Mouse (Mus musculus): ENCODE measurements around the gene Olfr1121. TPM values are rescaled to one million over a fixed set of nuclear protein-coding genes. Genes with fewer than 3 reads are reported as not detected.
"Not testable (repeated sequence)": the region's sequence is repeated elsewhere in the genome, so short reads cannot be mapped to it uniquely, and the experiment has no call there.

Gene Olfr1121
- polyA plus RNA-seq (2015; fragmentation: Nextera tagmentation; extraction: Ambion mirVana) = not detected in 2 replicates

GRCm38 (mm10) chr2:87369595-87369994 is at the start of gene Olfr1121:
Gene Olfr1121, plus strand, starts transcription at chr2:87369895.
- no peak for TF ChIP-seq CTCF (IDR thresholded peaks at IDR 0.05; ENCODE audit: low read depth)
- TF ChIP-seq EP300 (optimal IDR thresholded peaks at IDR 0.05) = no peak
- no peak within 1 kb of the TSS for H3K27ac ChIP-seq (replicated peaks)
- DNase-seq (ENCODE audit: low spot score) (no peak), ATAC-seq (ENCODE audit: low FRiP score, low TSS enrichment) (no peak)
- H3K9ac ChIP-seq (ENCODE audit: low read length) = no peak within 1 kb of the TSS
- H3K9me3 ChIP-seq (ENCODE audit: control insufficient read depth, low read length) = no peaks in the 10 kb centered on the region
- no peak within 1 kb of the TSS for H3K4me3 ChIP-seq (ENCODE audit: low read depth, low read length)
- no peak within 1 kb of the TSS for H3K4me2 ChIP-seq (replicated peaks; ENCODE audit: low read depth)
- no peaks in the 10 kb centered on the region for H3K36me3 ChIP-seq (ENCODE audit: control insufficient read depth, insufficient read depth, low read length)
- no peaks in the 10 kb centered on the region for H3K4me1 ChIP-seq (replicated peaks; ENCODE audit: control insufficient read depth, insufficient read depth)
- H3K27me3 ChIP-seq (ENCODE audit: control insufficient read depth, insufficient read depth, low read length) = no peaks in the 10 kb centered on the region
- 21% methylated on average over 1 of the region's 1 CpGs for WGBS

- H3K4me3 ChIP-seq (ENCODE audit: low read depth, low read length) = no peak within 1 kb of the TSS
- H3K27me3 ChIP-seq (ENCODE audit: control insufficient read depth, insufficient read depth, low read length) = no peaks in the 10 kb centered on the region
- no peak for ATAC-seq (ENCODE audit: low FRiP score, low TSS enrichment)
- no peak within 1 kb of the TSS for H3K9ac ChIP-seq (ENCODE audit: low read length)
- no peak for TF ChIP-seq CTCF (IDR thresholded peaks at IDR 0.05; ENCODE audit: low read depth)
- TF ChIP-seq EP300 (optimal IDR thresholded peaks at IDR 0.05) = no peak
- no peak within 1 kb of the TSS for H3K4me2 ChIP-seq (replicated peaks; ENCODE audit: low read depth)
- no peak for DNase-seq (ENCODE audit: low spot score)
- H3K36me3 ChIP-seq (ENCODE audit: control insufficient read depth, insufficient read depth, low read length) = no peaks in the 10 kb centered on the region
- H3K27ac ChIP-seq (replicated peaks) = no peak within 1 kb of the TSS
- WGBS = 48% methylated on average over 2 of the region's 2 CpGs
- H3K4me1 ChIP-seq (replicated peaks; ENCODE audit: control insufficient read depth, insufficient read depth) = no peaks in the 10 kb centered on the region
- no peaks in the 10 kb centered on the region for H3K9me3 ChIP-seq (ENCODE audit: control insufficient read depth, low read length)
Observed at GRCm38 (mm10) chr2:87354515-87354914, 15.2 kb upstream of the Olfr1121 start, which contains the start of gene Olfr1120. Gene Olfr1120, plus strand, starts transcription at chr2:87354815.

DNA sequence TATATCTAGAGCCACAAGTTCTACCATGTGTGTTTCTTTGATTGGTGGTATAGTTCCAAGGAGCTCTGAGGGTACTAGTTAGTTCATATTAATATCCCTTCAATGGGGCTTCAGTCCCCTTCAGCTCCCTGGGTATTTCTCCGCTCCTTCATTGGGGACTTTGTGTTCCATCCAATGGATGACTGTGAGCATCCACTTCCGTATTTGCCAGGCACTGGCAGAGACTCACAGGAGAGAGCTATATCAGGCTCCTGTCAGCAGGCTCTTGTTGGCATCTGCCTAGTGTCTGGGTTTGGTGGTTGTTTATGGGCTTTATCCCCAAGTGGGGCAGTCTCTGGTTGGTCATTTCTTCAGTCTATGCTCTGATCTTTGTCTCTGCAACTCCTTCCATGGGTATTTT is 9.6 kb upstream of the Olfr1121 start:
- H3K9ac ChIP-seq (ENCODE audit: low read length); H3K4me1 ChIP-seq (replicated peaks; ENCODE audit: control insufficient read depth, insufficient read depth); H3K36me3 ChIP-seq (ENCODE audit: control insufficient read depth, insufficient read depth, low read length); H3K9me3 ChIP-seq (ENCODE audit: control insufficient read depth, low read length); H3K4me2 ChIP-seq (replicated peaks; ENCODE audit: low read depth); H3K27me3 ChIP-seq (ENCODE audit: control insufficient read depth, insufficient read depth, low read length); DNase-seq (ENCODE audit: low spot score); ATAC-seq (ENCODE audit: low FRiP score, low TSS enrichment); H3K27ac ChIP-seq (replicated peaks); H3K4me3 ChIP-seq (ENCODE audit: low read depth, low read length): not testable (repeated sequence)
- 96% methylated on average over 2 of the region's 2 CpGs for WGBS

- H3K9ac ChIP-seq (ENCODE audit: low read length) = no peak overlapping the region
- WGBS = 84% methylated on average over 4 of the region's 4 CpGs
- no peak overlapping the region for H3K4me2 ChIP-seq (replicated peaks; ENCODE audit: low read depth)
- no peak for ATAC-seq (ENCODE audit: low FRiP score, low TSS enrichment)
- no peaks in the 10 kb centered on the region for H3K27me3 ChIP-seq (ENCODE audit: control insufficient read depth, insufficient read depth, low read length)
- H3K36me3 ChIP-seq (ENCODE audit: control insufficient read depth, insufficient read depth, low read length) = no peaks in the 10 kb centered on the region
- no peak for DNase-seq (ENCODE audit: low spot score)
- TF ChIP-seq CTCF (IDR thresholded peaks at IDR 0.05; ENCODE audit: low read depth) (no peak), EP300 (optimal IDR thresholded peaks at IDR 0.05) (no peak)
- no peaks in the 10 kb centered on the region for H3K4me1 ChIP-seq (replicated peaks; ENCODE audit: control insufficient read depth, insufficient read depth)
- H3K27ac ChIP-seq (replicated peaks) = no peak overlapping the region
- H3K9me3 ChIP-seq (ENCODE audit: control insufficient read depth, low read length) = no peaks in the 10 kb centered on the region
- no peak overlapping the region for H3K4me3 ChIP-seq (ENCODE audit: low read depth, low read length)
Observed at GRCm38 (mm10) chr2:87371726-87372125, 2.0 kb downstream of the Olfr1121 start.

GRCm38 (mm10) chr2:87383935-87384334 is 14.2 kb downstream of the Olfr1121 start:
- Histone ChIP-seq H3K36me3 (ENCODE audit: control insufficient read depth, insufficient read depth, low read length) (no peaks in the 10 kb centered on the region), H3K4me3 (ENCODE audit: low read depth, low read length) (no peak overlapping the region), H3K4me1 (replicated peaks; ENCODE audit: control insufficient read depth, insufficient read depth) (no peaks in the 10 kb centered on the region), H3K27ac (replicated peaks) (no peak overlapping the region), H3K27me3 (ENCODE audit: control insufficient read depth, insufficient read depth, low read length) (no peaks in the 10 kb centered on the region), H3K4me2 (replicated peaks; ENCODE audit: low read depth) (no peak overlapping the region), H3K9me3 (ENCODE audit: control insufficient read depth, low read length) (no peaks in the 10 kb centered on the region), H3K9ac (ENCODE audit: low read length) (no peak overlapping the region)
- no peak for ATAC-seq (ENCODE audit: low FRiP score, low TSS enrichment)
- 58% methylated on average over 2 of the region's 2 CpGs for WGBS
- TF ChIP-seq EP300 (optimal IDR thresholded peaks at IDR 0.05) (no peak), CTCF (IDR thresholded peaks at IDR 0.05; ENCODE audit: low read depth) (no peak)
- DNase-seq (ENCODE audit: low spot score) = no peak

- no peak within 1 kb of the TSS for H3K4me3 ChIP-seq (ENCODE audit: low read depth, low read length)
- ATAC-seq (ENCODE audit: low FRiP score, low TSS enrichment) = no peak
- H3K9me3 ChIP-seq (ENCODE audit: control insufficient read depth, low read length) = no peaks in the 10 kb centered on the region
- H3K4me1 ChIP-seq (replicated peaks; ENCODE audit: control insufficient read depth, insufficient read depth) = no peaks in the 10 kb centered on the region
- H3K27me3 ChIP-seq (ENCODE audit: control insufficient read depth, insufficient read depth, low read length) = no peaks in the 10 kb centered on the region
- no peak within 1 kb of the TSS for H3K4me2 ChIP-seq (replicated peaks; ENCODE audit: low read depth)
- H3K9ac ChIP-seq (ENCODE audit: low read length) = no peak within 1 kb of the TSS
- H3K27ac ChIP-seq (replicated peaks) = no peak within 1 kb of the TSS
- 45% methylated on average over 2 of the region's 2 CpGs for WGBS
- no peaks in the 10 kb centered on the region for H3K36me3 ChIP-seq (ENCODE audit: control insufficient read depth, insufficient read depth, low read length)
- TF ChIP-seq CTCF (IDR thresholded peaks at IDR 0.05; ENCODE audit: low read depth) (no peak), EP300 (optimal IDR thresholded peaks at IDR 0.05) (no peak)
- DNase-seq (ENCODE audit: low spot score) = no peak
Observed at GRCm38 (mm10) chr2:87385549-87385948, 15.9 kb downstream of the Olfr1121 start, which contains the start of gene Olfr1122. Gene Olfr1122, plus strand, starts transcription at chr2:87385849.

- H3K4me2 ChIP-seq (replicated peaks; ENCODE audit: low read depth); H3K4me3 ChIP-seq (ENCODE audit: low read depth, low read length); H3K9me3 ChIP-seq (ENCODE audit: control insufficient read depth, low read length); H3K36me3 ChIP-seq (ENCODE audit: control insufficient read depth, insufficient read depth, low read length); H3K27me3 ChIP-seq (ENCODE audit: control insufficient read depth, insufficient read depth, low read length); H3K27ac ChIP-seq (replicated peaks); ATAC-seq (ENCODE audit: low FRiP score, low TSS enrichment); H3K9ac ChIP-seq (ENCODE audit: low read length); H3K4me1 ChIP-seq (replicated peaks; ENCODE audit: control insufficient read depth, insufficient read depth); DNase-seq (ENCODE audit: low spot score): not testable (repeated sequence)
- 86% methylated on average over 5 of the region's 5 CpGs for WGBS
Observed at GRCm38 (mm10) chr2:87393605-87394004, 23.9 kb downstream of the Olfr1121 start.

All from stomach, postnatal 0 days (tissue).